Mouse (Mus musculus) gastrocnemius, postnatal 25 days (tissue): ENCODE measurements around the gene Rai1. TPM values are rescaled to one million over a fixed set of nuclear protein-coding genes. Genes with fewer than 3 reads are reported as not detected.
A peak's percentile ranks its signal among the peaks of the same experiment; 100 is the strongest.

Source experiments
- DNase-seq: peaks from one replicate; pipeline ENCODE4 v3.0.0; 2022
- total RNA-seq, 2 experiments: library from RNA; stranded (reverse); gene quantifications; 1 replicate in 1 of 2; 2 replicates in 1 of 2; pipeline ENCODE4 v1.2.3; 2021

Gene Rai1
- total RNA-seq, 2 experiments from 2014 or later: 17.3 to 21.6 TPM

DNA sequence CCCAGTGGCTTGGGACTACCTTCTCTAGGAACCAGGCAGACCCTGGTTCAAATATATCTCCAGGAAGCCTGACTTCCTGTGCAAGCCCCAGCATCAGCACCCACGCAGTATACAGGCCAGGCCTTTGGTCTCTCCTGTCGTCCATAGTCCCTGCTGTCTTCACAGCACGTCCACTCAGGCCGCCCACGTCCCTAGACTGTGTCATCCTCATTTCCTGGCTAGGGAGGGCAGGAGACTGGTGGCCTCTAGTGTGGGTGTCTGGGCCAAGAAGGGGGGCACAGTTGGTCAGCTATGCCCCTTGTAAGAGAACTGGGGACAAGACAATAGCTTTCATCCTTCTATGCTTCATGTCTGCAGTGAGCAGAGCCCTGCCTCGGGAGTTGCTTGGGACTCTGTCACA is 87.7 kb downstream of the Rai1 start:
- no peak for DNase-seq

DNA sequence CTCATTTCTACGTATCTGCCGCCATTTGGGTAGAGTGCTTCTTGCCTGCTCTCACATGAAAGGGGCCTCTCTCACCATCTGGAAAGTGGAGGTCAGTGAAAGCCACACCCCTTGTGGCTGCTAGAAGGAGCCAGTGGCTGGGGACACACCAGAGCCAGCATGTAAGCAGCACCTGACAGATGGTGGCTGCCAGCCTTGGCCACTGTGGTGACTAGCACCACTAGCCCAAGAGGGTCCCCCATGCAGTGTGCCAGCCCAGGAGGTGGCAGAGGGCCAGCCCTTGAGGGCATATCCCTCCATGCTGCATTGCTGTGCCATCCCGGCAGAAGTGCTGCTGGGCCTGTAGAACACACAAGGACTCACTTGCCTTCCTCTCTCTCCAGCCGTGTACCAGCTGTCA is 88.7 kb downstream of the Rai1 start:
- no peak for DNase-seq

DNA sequence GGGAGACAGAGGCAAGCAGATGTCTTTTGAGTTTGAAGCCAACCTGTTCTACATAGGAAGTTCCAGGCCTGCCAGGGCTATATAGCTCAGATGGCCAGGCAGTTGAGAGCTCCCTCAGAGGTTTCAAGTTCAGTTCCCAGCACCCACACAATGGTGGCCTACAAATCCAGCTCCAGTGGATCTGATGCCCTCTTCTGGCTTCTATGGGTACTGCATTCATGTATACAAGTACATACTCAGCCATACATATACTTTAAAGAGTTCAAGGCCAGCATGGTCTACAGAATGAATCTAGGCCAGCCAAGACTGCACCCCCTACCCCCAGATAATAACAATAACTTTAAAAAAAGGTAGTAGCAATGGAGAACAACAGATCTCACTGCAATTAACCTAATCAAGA is 90.3 kb downstream of the Rai1 start:
- no peak for DNase-seq

DNA sequence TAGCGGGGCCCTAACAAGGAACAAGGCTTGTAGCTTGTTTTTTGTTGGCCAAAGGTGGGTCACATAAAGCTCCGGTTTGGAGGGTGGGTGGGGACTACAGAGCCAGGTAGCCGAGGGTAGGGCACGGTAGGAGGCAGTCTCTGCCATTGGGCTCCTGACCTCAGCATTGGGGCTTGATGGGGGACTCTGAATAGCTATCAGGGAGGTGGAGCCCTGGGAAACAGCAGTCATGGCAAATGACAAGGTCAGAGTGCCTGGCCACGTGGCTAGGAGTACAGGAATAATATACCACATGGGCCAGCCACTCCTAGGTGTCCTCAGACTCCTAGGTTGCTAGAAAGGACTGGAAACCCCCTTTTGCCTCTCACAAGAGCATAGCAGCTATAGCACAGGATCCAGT is 91.5 kb downstream of the Rai1 start:
- no peak for DNase-seq

DNA sequence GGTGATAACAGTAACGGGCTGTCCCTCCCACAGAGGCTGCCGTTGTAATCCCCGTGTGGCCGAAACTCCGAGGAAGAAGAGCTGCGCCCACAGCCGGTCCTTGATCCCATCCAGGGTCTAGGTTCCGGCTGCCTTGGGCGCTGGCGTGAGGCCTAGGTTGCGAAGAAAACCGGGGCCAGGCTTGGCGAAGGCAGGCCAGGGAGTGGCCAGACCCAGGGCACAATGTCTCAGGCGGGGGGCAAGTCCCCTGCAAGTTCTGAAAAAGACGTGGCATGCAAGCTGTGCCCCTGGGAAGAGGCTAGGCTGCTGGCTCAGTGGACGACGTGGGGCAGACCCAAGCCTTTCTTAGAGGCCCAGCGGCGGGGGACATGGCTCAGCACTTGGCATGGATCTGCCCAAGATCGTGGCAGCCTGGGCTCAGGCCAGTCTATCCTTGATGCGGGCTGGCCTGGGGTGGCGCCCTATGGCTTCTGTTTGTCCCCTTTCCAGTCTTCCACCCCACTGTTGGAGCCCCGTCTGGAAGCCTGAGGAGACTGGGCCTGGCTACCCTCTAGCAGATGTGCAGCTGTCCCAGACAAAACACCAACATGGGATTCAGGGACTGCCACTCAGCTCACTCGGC is 93.3 kb downstream of the Rai1 start:
- no peak for DNase-seq

DNA sequence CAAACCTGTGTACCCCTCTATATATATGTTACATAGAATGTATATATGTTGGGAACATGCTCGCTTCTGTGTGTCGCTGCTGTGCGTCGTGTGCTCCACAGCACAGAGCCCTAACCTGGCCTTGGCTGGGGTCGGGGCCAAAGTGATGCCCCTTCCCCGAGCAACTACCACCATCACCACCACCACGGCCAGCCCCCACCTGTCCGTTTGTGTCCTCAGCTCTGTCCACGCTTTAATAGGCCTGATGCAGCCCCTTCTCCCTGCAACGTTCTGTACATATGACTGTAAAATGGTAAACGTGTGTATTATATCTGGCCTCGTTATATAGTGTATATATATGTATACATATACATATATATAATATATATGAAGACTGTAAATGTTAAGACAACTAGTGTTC is 93.8 kb downstream of the Rai1 start:
- no peak for DNase-seq

DNA sequence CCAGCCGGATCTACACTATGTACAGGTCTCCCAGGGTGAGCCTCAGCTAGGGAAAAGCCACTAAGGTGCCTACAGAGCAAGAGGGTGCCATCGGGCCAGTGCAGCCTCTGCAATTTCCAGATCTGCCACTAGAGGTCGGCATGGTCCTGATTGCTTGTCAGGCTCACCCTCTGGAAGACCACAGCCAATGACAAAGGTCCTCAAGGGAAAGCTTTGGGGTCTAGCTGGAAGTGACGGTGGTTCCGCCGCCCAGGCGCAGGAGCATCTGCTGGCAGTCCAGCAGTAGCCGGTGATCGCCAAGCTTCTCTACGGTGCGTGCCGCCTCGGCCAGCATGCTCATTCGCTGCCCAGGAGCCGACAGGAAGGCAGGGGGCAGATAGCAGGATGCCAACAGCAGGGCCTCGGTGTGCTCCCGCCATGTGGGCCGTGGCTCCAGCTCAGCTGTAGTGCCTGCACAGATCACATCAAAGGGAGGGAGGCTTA is 94.9 kb downstream of the Rai1 start:
- DNase-seq: peak; percentile 81

DNA sequence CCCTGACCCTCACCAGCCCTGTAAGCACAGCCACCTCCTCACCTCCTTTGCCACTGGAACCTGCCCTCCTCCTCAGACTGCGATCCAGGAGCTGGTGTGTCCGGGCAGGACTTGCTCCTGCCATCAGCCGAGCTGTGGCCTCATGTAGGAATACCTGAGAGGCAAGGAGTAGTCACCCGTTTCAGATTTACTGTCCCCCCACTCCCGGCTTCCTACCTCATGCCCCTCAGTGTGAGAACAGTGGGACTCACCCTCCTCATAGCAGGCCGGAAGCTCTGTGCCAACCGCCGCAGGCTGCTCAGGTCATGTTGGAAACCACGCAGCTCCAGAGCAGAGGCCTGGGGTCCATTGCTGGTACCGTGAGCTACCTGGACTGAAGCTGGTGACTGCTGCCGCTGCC is 95.6 kb downstream of the Rai1 start:
- DNase-seq: no peak

DNA sequence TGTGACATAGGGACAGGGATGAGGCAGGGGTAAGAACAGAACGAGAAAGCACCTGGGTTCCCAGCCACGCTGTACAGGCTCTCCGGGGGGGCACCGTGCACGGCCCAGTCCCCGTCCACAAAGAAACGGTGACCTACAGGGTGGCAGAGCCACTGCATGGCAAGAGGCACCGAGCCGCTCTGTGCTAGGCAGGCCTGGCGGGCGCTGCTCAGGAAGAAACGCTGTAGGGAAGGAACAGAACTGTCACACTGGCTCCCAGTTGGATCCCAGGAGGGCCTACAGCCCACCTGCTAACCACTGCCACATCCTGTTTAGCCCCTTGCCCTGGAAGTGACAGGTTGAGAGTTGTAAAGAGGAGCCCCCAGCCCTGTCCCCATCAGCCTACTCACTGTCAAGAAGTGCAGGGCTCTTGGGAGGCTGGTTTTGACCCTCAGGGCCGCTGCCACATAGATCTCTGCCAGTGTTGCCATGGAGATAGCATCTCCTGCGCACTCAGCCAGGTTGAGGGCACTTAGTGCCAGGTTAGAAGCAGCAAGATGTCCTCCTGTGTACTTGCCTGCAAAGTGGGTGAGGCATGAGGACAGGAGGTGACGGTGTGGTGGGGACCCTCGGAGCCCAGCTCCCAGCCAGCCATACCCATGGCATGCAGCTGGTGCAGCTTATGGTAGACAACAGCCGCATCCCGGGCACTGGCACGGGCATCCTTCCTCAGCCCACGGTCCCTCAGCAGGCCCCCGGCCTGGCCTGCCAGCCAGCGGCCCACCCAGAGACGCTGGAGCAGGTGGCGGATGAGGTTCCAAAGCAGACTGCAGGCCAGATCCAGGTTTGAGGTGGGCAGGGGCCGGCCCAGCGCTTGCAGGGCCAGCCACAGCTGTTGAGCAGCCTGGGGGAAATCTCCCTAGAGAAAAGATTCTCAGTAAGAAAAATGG is 98.2 kb downstream of the Rai1 start:
- no peak for DNase-seq

DNA sequence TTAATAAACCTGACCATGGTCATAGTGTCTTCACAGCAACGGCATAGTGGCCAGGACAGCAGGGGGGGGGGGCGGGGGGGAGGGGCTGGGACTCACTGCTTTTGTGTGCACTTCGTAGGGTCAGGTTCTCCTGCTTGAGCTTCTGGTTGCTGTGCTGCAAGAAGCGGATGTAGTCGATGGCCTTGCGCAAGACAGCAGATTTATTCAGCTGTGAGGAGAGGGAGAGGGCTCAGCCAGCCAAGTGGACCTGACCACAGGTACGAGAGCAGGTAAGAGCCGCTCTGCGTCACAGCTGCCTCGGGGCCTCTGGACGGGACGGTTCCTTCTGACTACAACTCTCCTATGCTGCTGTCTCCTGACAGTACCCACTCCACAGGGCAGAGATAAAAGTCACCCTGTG is 100.2 kb downstream of the Rai1 start:
- no peak for DNase-seq

DNA sequence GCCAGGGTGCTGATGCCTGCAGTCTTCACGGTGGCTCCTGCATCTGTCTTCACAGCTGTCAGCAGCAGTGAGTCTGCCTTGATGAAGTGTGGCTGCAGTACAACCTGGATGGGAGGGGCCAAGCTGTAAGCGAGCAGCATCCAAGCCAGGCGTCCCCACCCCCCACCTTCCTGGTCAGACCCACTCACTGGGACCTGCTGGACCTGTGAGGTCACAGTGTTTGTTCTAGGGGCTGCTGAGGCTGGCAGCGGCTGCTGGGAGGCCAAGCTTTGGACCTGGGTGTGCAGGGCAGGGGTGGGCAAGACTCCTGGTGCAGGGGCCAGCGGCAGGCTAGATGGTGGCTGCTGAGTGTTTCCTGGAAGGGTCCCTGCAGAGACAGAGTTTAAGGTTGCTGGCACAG is 101.4 kb downstream of the Rai1 start:
- no peak for DNase-seq

DNA sequence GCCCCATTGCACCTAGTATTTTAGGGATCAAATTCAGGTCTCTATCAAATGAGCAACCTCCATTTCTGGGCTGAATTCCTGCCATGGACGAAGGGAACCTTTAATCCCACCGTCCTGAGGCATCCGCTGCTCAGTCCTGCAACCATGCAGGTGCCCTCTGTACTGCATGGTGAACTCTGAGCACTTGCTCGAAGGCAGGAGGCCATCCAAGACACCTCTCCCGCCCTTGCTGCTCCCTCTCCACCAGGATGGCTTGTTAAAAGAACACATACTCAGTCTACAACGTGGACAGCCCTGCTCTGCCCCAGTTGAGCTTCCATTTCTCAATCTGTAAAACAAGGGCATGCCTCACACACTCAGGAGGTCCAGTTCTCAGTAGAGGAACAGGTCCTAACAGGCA is 103.4 kb downstream of the Rai1 start:
- DNase-seq: no peak

DNA sequence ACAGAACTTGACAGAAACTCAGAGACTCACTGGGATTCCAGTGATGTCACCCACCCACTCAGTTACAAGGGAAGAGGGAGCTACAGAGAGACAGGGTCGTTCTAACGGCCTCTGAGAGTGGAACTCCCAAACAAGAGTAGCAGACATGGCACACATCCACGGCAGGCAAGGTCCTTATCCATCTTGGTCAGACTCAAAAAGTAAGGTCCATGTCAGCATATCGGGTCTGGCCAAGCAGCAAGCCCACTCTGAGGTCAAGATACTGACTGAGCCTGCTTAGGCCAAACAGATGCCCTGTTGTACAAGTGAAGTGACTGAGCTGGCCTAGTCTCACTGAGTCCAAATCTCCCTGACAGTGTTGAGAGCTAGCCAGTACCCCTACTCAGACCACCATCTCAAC is 103.9 kb downstream of the Rai1 start:
- no peak for DNase-seq

DNA sequence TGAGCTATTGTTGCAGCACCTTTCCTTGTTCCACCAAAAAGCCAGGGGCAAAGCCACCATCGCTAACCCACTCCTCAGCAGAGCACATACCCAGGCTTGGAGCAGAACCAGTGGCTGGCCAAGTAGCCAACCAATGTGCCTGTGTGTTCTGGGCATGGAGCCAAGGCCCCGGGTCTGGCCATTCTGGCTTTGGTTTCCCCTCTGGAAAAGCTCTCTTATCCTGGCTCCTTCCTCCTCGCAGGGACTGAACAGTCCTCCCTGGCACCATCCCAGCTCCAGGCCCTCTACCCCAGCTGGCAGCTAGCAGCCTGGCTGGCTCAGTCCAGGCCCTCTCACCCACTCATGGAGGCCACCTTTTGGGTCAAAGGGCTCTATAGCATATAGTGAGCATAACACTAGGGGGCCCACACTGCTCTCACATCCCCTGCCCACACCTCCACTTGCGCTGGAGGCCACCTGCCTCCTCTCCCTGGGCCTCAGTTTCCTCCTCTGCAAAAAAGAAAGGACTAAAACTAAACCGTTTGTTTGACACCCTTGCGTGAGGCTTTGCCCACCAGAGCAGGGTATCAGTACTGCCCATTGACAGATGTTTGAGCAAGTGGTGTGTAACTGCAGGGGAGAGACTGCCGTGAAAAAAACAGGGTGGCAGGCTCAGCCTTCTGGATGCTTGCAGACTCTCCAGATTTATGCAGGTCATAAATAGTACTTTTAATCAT is 104.6 kb downstream of the Rai1 start:
- DNase-seq: peak; percentile 66

DNA sequence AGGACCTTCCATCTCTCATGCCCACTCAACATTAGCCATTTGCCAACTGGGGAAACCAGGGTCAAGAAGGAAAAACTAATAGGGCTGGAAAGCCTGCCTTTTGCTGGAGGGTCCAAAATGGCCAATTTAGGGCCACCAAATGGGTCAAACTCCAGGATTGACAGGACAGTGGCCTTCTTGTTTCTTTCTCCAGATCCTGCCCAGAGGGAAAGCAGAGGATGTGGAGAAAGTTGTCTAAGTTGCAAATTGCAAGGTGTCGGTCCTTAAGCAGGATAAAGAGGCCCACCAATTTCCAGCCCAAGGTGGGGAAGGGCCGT is 105.1 kb downstream of the Rai1 start:
- no peak for DNase-seq

DNA sequence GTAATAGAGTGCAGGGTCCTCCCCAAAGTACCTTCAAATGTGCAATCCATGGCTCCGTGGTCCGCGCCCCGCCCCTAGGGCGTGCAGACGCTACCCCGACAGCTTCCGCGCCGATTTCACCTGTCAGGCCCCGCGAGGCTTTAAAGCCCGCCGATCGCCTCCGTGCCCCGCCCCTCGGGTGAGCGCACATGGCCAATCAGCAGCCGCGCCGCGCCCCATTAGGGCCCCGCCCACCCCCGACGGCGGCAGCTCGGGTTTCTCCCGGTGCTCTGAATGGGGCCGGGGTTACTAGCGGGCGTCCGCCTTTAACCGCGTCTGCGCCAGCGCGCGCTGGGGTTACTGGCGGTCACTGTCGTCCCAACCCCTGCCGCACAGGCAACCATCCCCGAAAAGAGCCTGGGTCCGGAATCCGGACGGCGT is 105.5 kb downstream of the Rai1 start:
- peak; percentile 96 for DNase-seq

DNA sequence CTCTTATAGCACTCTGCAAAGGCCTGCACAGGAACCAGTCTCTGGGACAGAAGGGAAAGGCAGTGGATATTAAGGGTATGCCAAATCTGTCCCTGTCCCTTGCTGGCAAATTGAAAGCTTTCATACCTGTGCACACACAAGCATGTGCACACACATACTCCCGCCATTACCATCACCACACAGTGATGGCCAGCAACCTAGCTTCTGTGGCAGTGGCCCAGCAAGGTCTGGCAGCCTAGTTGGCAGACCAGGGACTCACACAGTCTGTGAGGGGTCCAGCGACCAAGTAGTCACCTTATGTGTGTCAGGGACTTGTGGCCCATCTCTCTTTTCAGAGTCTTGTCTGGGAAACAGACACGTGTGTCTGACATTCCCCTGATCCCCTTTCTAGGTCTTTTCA is 106.3 kb downstream of the Rai1 start:
- DNase-seq: no peak

DNA sequence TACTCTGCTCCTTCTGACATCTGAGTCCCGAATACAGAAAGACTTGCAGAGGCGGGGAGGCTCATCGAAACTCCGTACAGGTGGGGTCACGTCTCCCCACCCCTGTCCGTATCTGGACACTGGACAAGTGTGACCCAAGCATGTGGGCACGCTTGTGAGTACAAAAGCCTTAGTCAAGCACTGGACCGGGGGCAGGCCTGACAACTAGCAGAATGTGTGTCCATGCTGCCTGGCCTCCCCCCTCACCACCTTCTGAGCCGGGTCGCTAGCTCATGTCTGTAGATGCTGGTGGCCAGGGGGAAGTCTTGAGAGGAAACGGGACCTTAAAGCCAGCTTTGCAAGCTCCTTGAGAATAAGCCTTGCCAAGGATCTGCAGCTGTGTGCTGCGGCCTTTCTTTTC is 106.9 kb downstream of the Rai1 start:
- no peak for DNase-seq

DNA sequence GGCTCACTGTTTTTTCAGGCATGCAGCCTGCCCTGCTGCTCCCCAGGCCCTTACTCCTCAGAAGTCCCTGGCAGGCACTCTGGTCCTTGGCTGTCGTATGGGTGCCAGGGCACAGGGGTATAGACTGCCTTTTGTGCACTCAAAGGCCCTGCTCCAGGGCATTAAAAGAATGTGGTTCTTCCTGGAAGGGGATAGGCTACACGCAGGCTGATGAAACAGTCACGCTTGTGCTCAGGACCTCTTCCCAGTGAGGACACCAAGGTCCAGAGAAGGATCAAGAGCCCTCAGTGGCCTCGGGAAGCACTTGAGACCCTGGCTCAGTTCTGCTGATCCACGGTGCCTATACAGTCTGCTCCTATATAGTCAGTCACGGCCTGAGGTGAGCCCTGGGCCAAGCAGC is 108.5 kb downstream of the Rai1 start:
- DNase-seq: no peak

DNA sequence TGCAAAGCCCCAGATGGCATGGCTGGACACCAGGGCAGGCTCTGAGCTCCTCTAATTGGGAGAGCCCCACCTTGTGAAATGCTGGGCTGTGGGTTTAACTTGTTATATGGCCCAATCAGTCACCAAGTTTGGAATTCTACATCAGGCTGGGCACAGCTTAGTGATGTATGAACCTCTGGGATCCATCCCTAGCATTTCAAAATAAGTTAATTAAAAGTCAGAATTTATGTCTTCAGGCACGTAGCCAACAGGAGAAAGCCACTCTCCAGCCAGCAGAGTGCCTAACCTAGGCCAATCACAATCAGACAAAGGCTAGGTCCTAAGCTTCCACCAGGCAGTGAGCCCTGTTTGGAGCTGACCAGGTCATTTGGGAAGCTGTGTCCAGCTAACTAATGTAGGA is 111.9 kb downstream of the Rai1 start:
- DNase-seq: no peak

DNA sequence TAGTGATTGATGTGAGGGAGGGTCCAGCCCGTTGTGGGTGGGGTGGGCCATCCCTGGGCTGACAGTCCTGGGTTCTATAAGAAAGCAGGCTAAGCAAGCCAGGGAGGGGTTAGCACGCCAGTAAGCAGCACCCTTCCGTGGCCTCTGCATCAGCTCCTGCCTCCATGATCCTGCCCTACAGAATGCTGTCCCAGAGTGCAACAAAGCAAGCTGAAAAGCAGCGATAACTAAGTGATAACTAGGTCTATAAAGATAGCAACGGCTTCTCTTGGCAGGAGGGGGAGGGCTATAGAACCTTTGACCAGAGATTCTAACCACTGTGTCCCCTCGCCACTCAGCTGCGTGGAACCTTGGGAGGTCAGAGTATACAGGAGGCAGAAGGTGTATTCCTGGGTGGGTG is 112.7 kb downstream of the Rai1 start:
- DNase-seq: no peak

DNA sequence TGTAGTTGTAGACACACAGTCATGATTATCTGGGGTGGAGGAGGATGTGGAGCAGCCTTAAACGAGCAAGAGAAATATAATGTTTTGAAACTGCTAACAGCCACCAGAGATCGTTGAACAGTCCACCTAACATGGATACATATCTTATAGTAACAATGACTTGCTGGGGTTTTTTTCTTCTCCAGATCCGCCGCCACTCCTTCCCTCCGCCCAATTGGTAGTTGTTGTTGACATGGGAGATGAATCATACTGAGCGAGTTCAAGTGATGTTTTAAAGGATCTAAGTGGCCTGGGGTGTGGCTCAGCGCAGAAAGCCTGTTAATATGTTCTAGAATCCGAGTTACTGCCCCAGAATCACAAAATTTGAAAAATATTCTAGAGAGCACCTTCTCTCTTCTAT is 114.8 kb downstream of the Rai1 start:
- no peak for DNase-seq

DNA sequence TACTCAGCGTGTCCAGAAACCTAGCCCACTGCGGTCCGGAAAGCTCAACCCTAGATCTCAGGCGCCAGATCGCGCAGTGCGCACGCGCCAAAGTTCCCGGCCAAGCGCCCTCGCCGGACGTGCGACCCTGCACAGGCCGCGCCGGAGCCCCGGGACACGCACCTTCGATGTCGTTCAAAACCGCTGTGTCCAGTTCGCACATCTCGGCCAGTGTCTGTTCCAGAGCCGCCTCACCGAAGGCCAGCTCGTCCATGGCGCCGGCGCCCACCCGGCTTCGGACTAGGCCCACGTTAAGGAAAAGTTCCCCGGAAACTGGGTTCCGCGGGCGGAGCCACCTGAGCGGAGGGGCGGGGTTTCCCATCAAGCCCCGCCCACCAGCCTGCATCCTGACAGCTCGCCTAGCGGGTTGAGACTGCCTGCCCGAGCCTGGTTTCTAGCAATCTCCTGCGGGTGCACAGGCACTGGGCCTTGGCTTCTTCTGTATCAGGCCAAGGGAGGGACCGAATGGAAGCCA is 115.5 kb downstream of the Rai1 start:
- peak; percentile 92 for DNase-seq
